Mouse (Mus musculus): Measurements from ENCODE around the gene Agap1. TPM values are rescaled to one million over a fixed set of nuclear protein-coding genes. Genes with fewer than 3 reads are reported as not detected.
"Not testable (repeated sequence)": the region's sequence is repeated elsewhere in the genome, so short reads cannot be mapped to it uniquely, and the experiment has no call there.

Agap1 gene
- polyA plus RNA-seq, 1 experiment from 2014 or later = 8.5 TPM

GRCm38 (mm10) chr1:89493177-89493576 lies 38.6 kb downstream of the Agap1 start:
- WGBS = 80% methylated on average over 5 of the region's 5 CpGs
- Histone ChIP-seq H3K27ac (0 out of 2 replicates have a peak overlapping the region, but pooled peaks have one; percentile 8), H3K9ac (ENCODE audit: low read depth, low read length) (no peak overlapping the region), H3K27me3 (ENCODE audit: insufficient read depth, low read length) (no peaks in the 10 kb centered on the region), H3K36me3 (ENCODE audit: insufficient read depth, low read length) (no peaks in the 10 kb centered on the region), H3K4me2 (ENCODE audit: low read length) (no peak overlapping the region), H3K4me3 (replicated peaks; ENCODE audit: low read depth, low read length) (no peak overlapping the region), H3K4me1 (replicated peaks; ENCODE audit: insufficient read depth, low read length) (peaks cover 14% of the 10 kb centered on the region), H3K9me3 (replicated peaks; ENCODE audit: low read length) (no peaks in the 10 kb centered on the region)
- ATAC-seq (replicated peaks; ENCODE audit: low FRiP score, low read depth) = no peak
- DNase-seq (ENCODE audit: low spot score) = no peak
- TF ChIP-seq CTCF (IDR thresholded peaks at IDR 0.05; ENCODE audit: low read depth) = no peak

- TF ChIP-seq CTCF (IDR thresholded peaks at IDR 0.05; ENCODE audit: low read depth) = no peak
- 69% methylated on average over 1 of the region's 1 CpGs for WGBS
- Histone ChIP-seq H3K9me3 (replicated peaks; ENCODE audit: low read length) (no peaks in the 10 kb centered on the region), H3K36me3 (ENCODE audit: insufficient read depth, low read length) (no peaks in the 10 kb centered on the region), H3K27ac (peak overlapping the region; percentile 26; the same call in 1 of the 2 replicates), H3K9ac (ENCODE audit: low read depth, low read length) (no peak overlapping the region), H3K4me1 (replicated peaks; ENCODE audit: insufficient read depth, low read length) (0 out of 2 replicates have a peak, but pooled peaks cover 9% of the 10 kb centered on the region), H3K27me3 (ENCODE audit: insufficient read depth, low read length) (no peaks in the 10 kb centered on the region), H3K4me3 (replicated peaks; ENCODE audit: low read depth, low read length) (no peak overlapping the region), H3K4me2 (ENCODE audit: low read length) (no peak overlapping the region)
- no peak for ATAC-seq (replicated peaks; ENCODE audit: low FRiP score, low read depth)
- DNase-seq (ENCODE audit: low spot score) = no peak
These were observed 40.2 kb downstream of the Agap1 start for GRCm38 (mm10) chr1:89494816-89495215.

- no peak for TF ChIP-seq CTCF (IDR thresholded peaks at IDR 0.05; ENCODE audit: low read depth)
- no peaks in the 10 kb centered on the region for H3K9me3 ChIP-seq (replicated peaks; ENCODE audit: low read length)
- ATAC-seq (replicated peaks; ENCODE audit: low FRiP score, low read depth) = no peak
- H3K27ac ChIP-seq = no peak overlapping the region
- H3K4me2 ChIP-seq (ENCODE audit: low read length) = no peak overlapping the region
- no peaks in the 10 kb centered on the region for H3K27me3 ChIP-seq (ENCODE audit: insufficient read depth, low read length)
- H3K9ac ChIP-seq (ENCODE audit: low read depth, low read length) = no peak overlapping the region
- no peak overlapping the region for H3K4me3 ChIP-seq (replicated peaks; ENCODE audit: low read depth, low read length)
- no peaks in the 10 kb centered on the region for H3K36me3 ChIP-seq (ENCODE audit: insufficient read depth, low read length)
- H3K4me1 ChIP-seq (replicated peaks; ENCODE audit: insufficient read depth, low read length) = 0 out of 2 replicates have a peak, but pooled peaks cover 9% of the 10 kb centered on the region
- no peak for DNase-seq (ENCODE audit: low spot score)
- WGBS = 72% methylated on average over 7 of the region's 7 CpGs
These were observed 41.6 kb downstream of the Agap1 start for GRCm38 (mm10) chr1:89496204-89496603.

GRCm38 (mm10) chr1:89500925-89501324 lies 46.3 kb downstream of the Agap1 start:
- no peak for ATAC-seq (replicated peaks; ENCODE audit: low FRiP score, low read depth)
- no peak overlapping the region for H3K4me2 ChIP-seq (ENCODE audit: low read length)
- 91% methylated on average over 2 of the region's 2 CpGs for WGBS

GRCm38 (mm10) chr1:89501346-89501745 lies 46.7 kb downstream of the Agap1 start:
- Histone ChIP-seq H3K36me3 (ENCODE audit: insufficient read depth, low read length) (no peaks in the 10 kb centered on the region), H3K9ac (ENCODE audit: low read depth, low read length) (no peak overlapping the region), H3K9me3 (replicated peaks; ENCODE audit: low read length) (no peaks in the 10 kb centered on the region), H3K27ac (no peak overlapping the region), H3K27me3 (ENCODE audit: insufficient read depth, low read length) (no peaks in the 10 kb centered on the region), H3K4me3 (replicated peaks; ENCODE audit: low read depth, low read length) (no peak overlapping the region), H3K4me1 (replicated peaks; ENCODE audit: insufficient read depth, low read length) (no peaks in the 10 kb centered on the region), H3K4me2 (ENCODE audit: low read length) (no peak overlapping the region)
- no peak for ATAC-seq (replicated peaks; ENCODE audit: low FRiP score, low read depth)
- 86% methylated on average over 4 of the region's 4 CpGs for WGBS
- no peak for TF ChIP-seq CTCF (IDR thresholded peaks at IDR 0.05; ENCODE audit: low read depth)
- DNase-seq (ENCODE audit: low spot score) = no peak

More at GRCm38 (mm10) chr1:89500925-89501324, 46.3 kb downstream of the Agap1 start:
- Histone ChIP-seq H3K36me3 (ENCODE audit: insufficient read depth, low read length) (no peaks in the 10 kb centered on the region), H3K4me1 (replicated peaks; ENCODE audit: insufficient read depth, low read length) (no peaks in the 10 kb centered on the region), H3K4me3 (replicated peaks; ENCODE audit: low read depth, low read length) (no peak overlapping the region), H3K9ac (ENCODE audit: low read depth, low read length) (no peak overlapping the region), H3K27me3 (ENCODE audit: insufficient read depth, low read length) (no peaks in the 10 kb centered on the region), H3K27ac (no peak overlapping the region), H3K9me3 (replicated peaks; ENCODE audit: low read length) (no peaks in the 10 kb centered on the region)
- TF ChIP-seq CTCF (IDR thresholded peaks at IDR 0.05; ENCODE audit: low read depth) = no peak
- DNase-seq (ENCODE audit: low spot score) = no peak

DNA sequence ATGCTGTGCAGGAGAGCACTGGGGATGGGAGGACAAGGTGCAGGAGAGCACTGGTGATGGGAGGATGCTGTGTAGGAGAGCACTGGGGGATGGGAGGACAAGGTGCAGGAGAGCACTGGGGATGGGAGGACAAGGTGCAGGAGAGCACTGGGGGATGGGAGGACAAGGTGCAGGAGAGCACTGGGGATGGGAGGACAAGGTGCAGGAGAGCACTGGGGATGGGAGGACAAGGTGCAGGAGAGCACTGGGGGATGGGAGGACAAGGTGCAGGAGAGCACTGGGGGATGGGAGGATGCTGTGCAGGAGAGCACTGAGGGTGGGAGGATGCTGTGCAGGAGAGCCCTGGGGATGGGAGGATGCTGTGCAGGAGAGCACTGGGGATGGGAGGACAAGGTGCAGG lies 47.3 kb downstream of the Agap1 start:
- H3K4me1 ChIP-seq (replicated peaks; ENCODE audit: insufficient read depth, low read length); H3K4me3 ChIP-seq (replicated peaks; ENCODE audit: low read depth, low read length); H3K27ac ChIP-seq; H3K9ac ChIP-seq (ENCODE audit: low read depth, low read length); H3K9me3 ChIP-seq (replicated peaks; ENCODE audit: low read length); H3K27me3 ChIP-seq (ENCODE audit: insufficient read depth, low read length); H3K4me2 ChIP-seq (ENCODE audit: low read length); DNase-seq (ENCODE audit: low spot score); ATAC-seq (replicated peaks; ENCODE audit: low FRiP score, low read depth); H3K36me3 ChIP-seq (ENCODE audit: insufficient read depth, low read length): not testable (repeated sequence)

- Histone ChIP-seq H3K4me3 (replicated peaks; ENCODE audit: low read depth, low read length) (no peak overlapping the region), H3K27me3 (ENCODE audit: insufficient read depth, low read length) (no peaks in the 10 kb centered on the region), H3K4me2 (ENCODE audit: low read length) (no peak overlapping the region), H3K36me3 (ENCODE audit: insufficient read depth, low read length) (no peaks in the 10 kb centered on the region), H3K9me3 (replicated peaks; ENCODE audit: low read length) (no peaks in the 10 kb centered on the region), H3K27ac (no peak overlapping the region), H3K9ac (ENCODE audit: low read depth, low read length) (no peak overlapping the region), H3K4me1 (replicated peaks; ENCODE audit: insufficient read depth, low read length) (peaks cover 5% of the 10 kb centered on the region; the same call in 1 of the 2 replicates)
- no peak for DNase-seq (ENCODE audit: low spot score)
- 60% methylated on average over 2 of the region's 2 CpGs for WGBS
- ATAC-seq (replicated peaks; ENCODE audit: low FRiP score, low read depth) = no peak
- TF ChIP-seq CTCF (IDR thresholded peaks at IDR 0.05; ENCODE audit: low read depth) = no peak
These were observed 54.6 kb downstream of the Agap1 start for GRCm38 (mm10) chr1:89509196-89509595.

All from kidney, postnatal 0 days (tissue).